Mouse (Mus musculus): ENCODE data around the gene Ggct. TPM values are rescaled to one million over a fixed set of nuclear protein-coding genes. Genes with fewer than 3 reads are reported as not detected.

Ggct gene
- polyA plus RNA-seq, 1 experiment from 2014 or later, result 9.9 TPM

- H3K4me1 ChIP-seq (replicated peaks; ENCODE audit: control insufficient read depth, insufficient read depth, low read length), result 0 out of 2 replicates have a peak, but pooled peaks cover 6% of the 10 kb centered on the region
- no peak overlapping the region for H3K4me2 ChIP-seq (ENCODE audit: low read length)
- DNase-seq (ENCODE audit: low spot score) (no peak), ATAC-seq (replicated peaks; ENCODE audit: low FRiP score, low TSS enrichment, low read depth) (no peak)
- H3K9ac ChIP-seq (ENCODE audit: low read length), result no peak overlapping the region
- no peak overlapping the region for H3K27ac ChIP-seq (ENCODE audit: low read depth)
- H3K4me3 ChIP-seq (ENCODE audit: low read depth, low read length), result no peak overlapping the region
- 76% methylated on average over 2 of the region's 2 CpGs for WGBS
- H3K27me3 ChIP-seq (replicated peaks; ENCODE audit: control insufficient read depth, insufficient read depth, low read length), result 0 out of 2 replicates have a peak, but pooled peaks cover 4% of the 10 kb centered on the region
- H3K9me3 ChIP-seq (ENCODE audit: control insufficient read depth, low read length), result no peaks in the 10 kb centered on the region
- no peaks in the 10 kb centered on the region for H3K36me3 ChIP-seq (ENCODE audit: control insufficient read depth, insufficient read depth, low read length)
Observed at GRCm38 (mm10) chr6:54969801-54970200, 22.9 kb downstream of the Ggct start.

- no peak overlapping the region for H3K27ac ChIP-seq (ENCODE audit: low read depth)
- DNase-seq (ENCODE audit: low spot score) (no peak), ATAC-seq (replicated peaks; ENCODE audit: low FRiP score, low TSS enrichment, low read depth) (peak; percentile 30; the same call in 1 of the 2 replicates)
- H3K4me2 ChIP-seq (ENCODE audit: low read length), result no peak overlapping the region
- WGBS, result 30% methylated on average over 10 of the region's 10 CpGs
- H3K9ac ChIP-seq (ENCODE audit: low read length), result no peak overlapping the region
- no peaks in the 10 kb centered on the region for H3K9me3 ChIP-seq (ENCODE audit: control insufficient read depth, low read length)
- H3K4me3 ChIP-seq (ENCODE audit: low read depth, low read length), result no peak overlapping the region
- H3K27me3 ChIP-seq (replicated peaks; ENCODE audit: control insufficient read depth, insufficient read depth, low read length), result no peaks in the 10 kb centered on the region
- H3K36me3 ChIP-seq (ENCODE audit: control insufficient read depth, insufficient read depth, low read length), result no peaks in the 10 kb centered on the region
- 0 out of 2 replicates have a peak, but pooled peaks cover 2% of the 10 kb centered on the region for H3K4me1 ChIP-seq (replicated peaks; ENCODE audit: control insufficient read depth, insufficient read depth, low read length)
Observed at GRCm38 (mm10) chr6:54967591-54967990, 25.2 kb downstream of the Ggct start.

- Histone ChIP-seq H3K27ac (ENCODE audit: low read depth) (no peak overlapping the region), H3K4me3 (ENCODE audit: low read depth, low read length) (no peak overlapping the region), H3K9me3 (ENCODE audit: control insufficient read depth, low read length) (no peaks in the 10 kb centered on the region), H3K9ac (ENCODE audit: low read length) (no peak overlapping the region), H3K27me3 (replicated peaks; ENCODE audit: control insufficient read depth, insufficient read depth, low read length) (no peaks in the 10 kb centered on the region), H3K4me2 (ENCODE audit: low read length) (no peak overlapping the region), H3K36me3 (ENCODE audit: control insufficient read depth, insufficient read depth, low read length) (no peaks in the 10 kb centered on the region), H3K4me1 (replicated peaks; ENCODE audit: control insufficient read depth, insufficient read depth, low read length) (0 out of 2 replicates have a peak, but pooled peaks cover 2% of the 10 kb centered on the region)
- ATAC-seq (replicated peaks; ENCODE audit: low FRiP score, low TSS enrichment, low read depth) (no peak), DNase-seq (ENCODE audit: low spot score) (no peak)
- WGBS, result 45% methylated on average over 5 of the region's 5 CpGs
Observed at GRCm38 (mm10) chr6:54965234-54965633, 27.5 kb downstream of the Ggct start.

GRCm38 (mm10) chr6:54964755-54965154 lies 28.0 kb downstream of the Ggct start:
- Histone ChIP-seq H3K4me1 (replicated peaks; ENCODE audit: control insufficient read depth, insufficient read depth, low read length) (0 out of 2 replicates have a peak, but pooled peaks cover 2% of the 10 kb centered on the region), H3K9ac (ENCODE audit: low read length) (no peak overlapping the region), H3K27me3 (replicated peaks; ENCODE audit: control insufficient read depth, insufficient read depth, low read length) (no peaks in the 10 kb centered on the region), H3K27ac (ENCODE audit: low read depth) (no peak overlapping the region), H3K36me3 (ENCODE audit: control insufficient read depth, insufficient read depth, low read length) (no peaks in the 10 kb centered on the region), H3K9me3 (ENCODE audit: control insufficient read depth, low read length) (no peaks in the 10 kb centered on the region), H3K4me2 (ENCODE audit: low read length) (no peak overlapping the region), H3K4me3 (ENCODE audit: low read depth, low read length) (no peak overlapping the region)
- DNase-seq (ENCODE audit: low spot score) (no peak), ATAC-seq (replicated peaks; ENCODE audit: low FRiP score, low TSS enrichment, low read depth) (no peak)
- 33% methylated on average over 1 of the region's 1 CpGs for WGBS

- no peak for DNase-seq (ENCODE audit: low spot score)
- WGBS, result 74% methylated on average over 2 of the region's 2 CpGs
- Histone ChIP-seq H3K27ac (ENCODE audit: low read depth) (no peak overlapping the region), H3K4me3 (ENCODE audit: low read depth, low read length) (no peak overlapping the region), H3K9ac (ENCODE audit: low read length) (no peak overlapping the region), H3K4me1 (replicated peaks; ENCODE audit: control insufficient read depth, insufficient read depth, low read length) (0 out of 2 replicates have a peak, but pooled peaks cover 2% of the 10 kb centered on the region), H3K4me2 (ENCODE audit: low read length) (no peak overlapping the region), H3K36me3 (ENCODE audit: control insufficient read depth, insufficient read depth, low read length) (no peaks in the 10 kb centered on the region), H3K27me3 (replicated peaks; ENCODE audit: control insufficient read depth, insufficient read depth, low read length) (no peaks in the 10 kb centered on the region), H3K9me3 (ENCODE audit: control insufficient read depth, low read length) (no peaks in the 10 kb centered on the region)
- ATAC-seq (replicated peaks; ENCODE audit: low FRiP score, low TSS enrichment, low read depth), result no peak
Observed at GRCm38 (mm10) chr6:54963599-54963998, 29.2 kb downstream of the Ggct start.

- DNase-seq (ENCODE audit: low spot score), result no peak
- no peak overlapping the region for H3K27ac ChIP-seq (ENCODE audit: low read depth)
- WGBS, result 86% methylated on average over 8 of the region's 8 CpGs
- H3K4me3 ChIP-seq (ENCODE audit: low read depth, low read length), result no peak overlapping the region
- H3K27me3 ChIP-seq (replicated peaks; ENCODE audit: control insufficient read depth, insufficient read depth, low read length), result no peaks in the 10 kb centered on the region
- H3K9me3 ChIP-seq (ENCODE audit: control insufficient read depth, low read length), result 0 out of 2 replicates have a peak, but pooled peaks cover 1% of the 10 kb centered on the region
- H3K9ac ChIP-seq (ENCODE audit: low read length), result no peak overlapping the region
- no peak overlapping the region for H3K4me2 ChIP-seq (ENCODE audit: low read length)
- H3K4me1 ChIP-seq (replicated peaks; ENCODE audit: control insufficient read depth, insufficient read depth, low read length), result no peaks in the 10 kb centered on the region
- H3K36me3 ChIP-seq (ENCODE audit: control insufficient read depth, insufficient read depth, low read length), result no peaks in the 10 kb centered on the region
- ATAC-seq (replicated peaks; ENCODE audit: low FRiP score, low TSS enrichment, low read depth), result no peak
Observed at GRCm38 (mm10) chr6:54957655-54958054, 35.1 kb downstream of the Ggct start.

- peak; percentile 86 for ATAC-seq (replicated peaks; ENCODE audit: low FRiP score, low TSS enrichment, low read depth)
- no peak for DNase-seq (ENCODE audit: low spot score)
- Histone ChIP-seq H3K9ac (ENCODE audit: low read length) (no peak overlapping the region), H3K36me3 (ENCODE audit: control insufficient read depth, insufficient read depth, low read length) (no peaks in the 10 kb centered on the region), H3K4me3 (ENCODE audit: low read depth, low read length) (no peak overlapping the region), H3K9me3 (ENCODE audit: control insufficient read depth, low read length) (0 out of 2 replicates have a peak, but pooled peaks cover 4% of the 10 kb centered on the region), H3K27ac (ENCODE audit: low read depth) (no peak overlapping the region), H3K27me3 (replicated peaks; ENCODE audit: control insufficient read depth, insufficient read depth, low read length) (no peaks in the 10 kb centered on the region), H3K4me1 (replicated peaks; ENCODE audit: control insufficient read depth, insufficient read depth, low read length) (no peaks in the 10 kb centered on the region), H3K4me2 (ENCODE audit: low read length) (no peak overlapping the region)
- WGBS, result 17% methylated on average over 1 of the region's 1 CpGs
Observed at GRCm38 (mm10) chr6:54956425-54956824, 36.3 kb downstream of the Ggct start.

- H3K4me1 ChIP-seq (replicated peaks; ENCODE audit: control insufficient read depth, insufficient read depth, low read length), result no peaks in the 10 kb centered on the region
- ATAC-seq (replicated peaks; ENCODE audit: low FRiP score, low TSS enrichment, low read depth), result no peak
- H3K4me3 ChIP-seq (ENCODE audit: low read depth, low read length), result no peak overlapping the region
- H3K27ac ChIP-seq (ENCODE audit: low read depth), result no peak overlapping the region
- no peaks in the 10 kb centered on the region for H3K27me3 ChIP-seq (replicated peaks; ENCODE audit: control insufficient read depth, insufficient read depth, low read length)
- 0 out of 2 replicates have a peak, but pooled peaks cover 4% of the 10 kb centered on the region for H3K9me3 ChIP-seq (ENCODE audit: control insufficient read depth, low read length)
- H3K36me3 ChIP-seq (ENCODE audit: control insufficient read depth, insufficient read depth, low read length), result no peaks in the 10 kb centered on the region
- no peak overlapping the region for H3K9ac ChIP-seq (ENCODE audit: low read length)
- H3K4me2 ChIP-seq (ENCODE audit: low read length), result no peak overlapping the region
- DNase-seq (ENCODE audit: low spot score), result no peak
Observed at GRCm38 (mm10) chr6:54955949-54956348, 36.8 kb downstream of the Ggct start.

GRCm38 (mm10) chr6:54954659-54955414 lies 37.9 kb downstream of the Ggct start:
- DNase-seq (ENCODE audit: low spot score), result no peak

More at GRCm38 (mm10) chr6:54954659-54955414, 37.9 kb downstream of the Ggct start:
- no peak overlapping the region for H3K4me3 ChIP-seq (ENCODE audit: low read depth, low read length)
- ATAC-seq (replicated peaks; ENCODE audit: low FRiP score, low TSS enrichment, low read depth), result no peak
- no peaks in the 10 kb centered on the region for H3K36me3 ChIP-seq (ENCODE audit: control insufficient read depth, insufficient read depth, low read length)
- H3K27me3 ChIP-seq (replicated peaks; ENCODE audit: control insufficient read depth, insufficient read depth, low read length), result no peaks in the 10 kb centered on the region
- WGBS, result 85% methylated on average over 10 of the region's 10 CpGs
- 0 out of 2 replicates have a peak, but pooled peaks cover 4% of the 10 kb centered on the region for H3K9me3 ChIP-seq (ENCODE audit: control insufficient read depth, low read length)
- no peak overlapping the region for H3K27ac ChIP-seq (ENCODE audit: low read depth)
- H3K9ac ChIP-seq (ENCODE audit: low read length), result no peak overlapping the region
- H3K4me1 ChIP-seq (replicated peaks; ENCODE audit: control insufficient read depth, insufficient read depth, low read length), result no peaks in the 10 kb centered on the region
- no peak overlapping the region for H3K4me2 ChIP-seq (ENCODE audit: low read length)
